In the genomic region with DNA sequence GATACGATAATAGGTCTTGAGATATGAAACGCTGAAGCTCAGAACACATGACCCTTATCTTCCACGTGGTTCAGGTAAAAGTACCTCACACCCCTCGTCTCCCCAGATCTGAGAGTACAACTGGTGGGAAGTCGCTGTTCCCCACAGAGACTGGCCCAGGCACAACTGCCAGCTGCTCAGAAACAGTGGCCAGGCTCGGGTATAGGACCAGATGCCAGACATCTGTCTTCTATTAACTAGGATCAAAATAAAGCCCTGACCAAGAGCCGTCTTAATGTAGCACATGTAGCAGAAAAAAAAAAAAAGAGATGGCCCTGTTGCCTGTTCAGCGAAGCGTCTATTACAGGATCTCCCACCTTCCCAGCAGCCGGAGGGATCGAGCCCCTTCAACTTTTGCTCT, we compare ENCODE assay signal across 21 mouse cellular contexts. TPM values are rescaled to one million over a fixed set of nuclear protein-coding genes. Genes with fewer than 3 reads are reported as not detected.
"Had no signal": no experiment of that assay in that cellular context is flagged by ENCODE, and none has a peak within 500 bp of the region (broad histone marks: within the 10 kb centered on the region; RNA-seq: fewer than 3 reads in every experiment).

No protein-coding gene starts in this region.

- H3K4me3 ChIP-seq: limb, embryonic 15.5 days; liver, embryonic 12.5 days; midbrain, embryonic 10.5 days; neural tube, embryonic 13.5 days; stomach, embryonic 15.5 days had no signal

- H3K9me3 ChIP-seq: limb, embryonic 15.5 days; liver, embryonic 12.5 days; midbrain, embryonic 10.5 days; neural tube, embryonic 13.5 days; stomach, embryonic 15.5 days had no signal

- H3K36me3 ChIP-seq: limb, embryonic 15.5 days; liver, embryonic 12.5 days; stomach, embryonic 15.5 days had no signal

- H3K4me1 ChIP-seq: limb, embryonic 15.5 days; liver, embryonic 12.5 days; midbrain, embryonic 10.5 days; neural tube, embryonic 13.5 days; stomach, embryonic 15.5 days had no signal

- H3K27me3 ChIP-seq: limb, embryonic 15.5 days; liver, embryonic 12.5 days; neural tube, embryonic 13.5 days; stomach, embryonic 15.5 days had no signal

- DNase-seq: kidney, postnatal 14 days; layer of hippocampus, adult 9-11 months; lung, embryonic 14.5 days; lung, postnatal 10 days; lung, postnatal 4 days; right cerebral cortex, postnatal 14 days; thymus, adult 2 months; thymus, postnatal 25 days had no signal

- H3K27ac ChIP-seq: limb, embryonic 15.5 days; liver, embryonic 12.5 days; midbrain, embryonic 10.5 days; neural tube, embryonic 13.5 days; stomach, embryonic 15.5 days had no signal

RNA-seq across cellular contexts. Expression of gene Foxd1, which starts 29.0 kb away (rescaled TPM):
- total RNA-seq: megakaryocyte, adult 5-6 weeks had no signal
- polyA plus RNA-seq: intestine, postnatal 0 days; liver, embryonic 12.5 days; liver, embryonic 16.5 days; lung, embryonic 14.5 days; spleen, adult 2 months; stomach, embryonic 15.5 days; testis, adult 2 months; urinary bladder, adult 2 months had no signal

RNA-seq across cellular contexts. Expression of gene Gm21976, which starts 45.3 kb away (rescaled TPM):
- total RNA-seq: megakaryocyte, adult 5-6 weeks had no signal
- polyA plus RNA-seq: intestine, postnatal 0 days; kidney, embryonic 14.5 days; limb, embryonic 15.5 days; liver, embryonic 12.5 days; liver, embryonic 16.5 days; lung, embryonic 14.5 days; midbrain, embryonic 10.5 days; midbrain, embryonic 16.5 days; neural tube, embryonic 13.5 days; spleen, adult 2 months; stomach, embryonic 15.5 days; urinary bladder, adult 2 months had no signal
